Mouse (Mus musculus) cerebral cortex, adult 2 months (tissue): ENCODE data around the gene Cldn13.

Experiments
- WGBS: fragments of 180-500 bp; shearing (Covaris S2); methylation state at CpG from one replicate; pipeline ENCODE4 v1.1.7; 2018; 5-methylcytosine and 5-hydroxymethylcytosine counted together

Cldn13 gene

GRCm38 (mm10) chr5:134915311-134915710 is at the start of gene Cldn13:
Gene Cldn13, minus strand, starts transcription at chr5:134915526.
- WGBS, result 86% methylated on average over 8 of the region's 8 CpGs

GRCm38 (mm10) chr5:134963546-134963945 is 48.2 kb upstream of the Cldn13 start:
- WGBS, result 39% methylated on average over 5 of the region's 5 CpGs

DNA sequence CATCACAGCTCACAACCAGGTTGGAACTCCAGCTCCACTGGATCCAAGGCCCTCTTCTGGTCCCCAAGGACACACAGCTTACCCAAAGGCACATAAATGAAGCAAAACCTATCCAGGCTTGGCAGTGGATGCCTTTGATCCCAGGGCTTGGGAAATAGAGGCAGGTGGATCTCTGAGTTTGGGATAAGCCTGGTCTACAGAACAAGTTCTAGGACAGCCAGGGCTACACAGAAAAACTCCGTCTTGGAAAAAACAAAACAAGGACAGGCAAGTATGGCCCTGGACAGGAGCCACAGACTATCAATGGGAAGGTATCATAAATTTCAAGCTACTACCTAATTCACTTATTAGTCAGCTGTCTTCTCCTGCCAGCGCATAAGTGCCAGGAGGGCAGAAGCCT is 46.2 kb upstream of the Cldn13 start:
- 97% methylated on average over 2 of the region's 2 CpGs for WGBS

DNA sequence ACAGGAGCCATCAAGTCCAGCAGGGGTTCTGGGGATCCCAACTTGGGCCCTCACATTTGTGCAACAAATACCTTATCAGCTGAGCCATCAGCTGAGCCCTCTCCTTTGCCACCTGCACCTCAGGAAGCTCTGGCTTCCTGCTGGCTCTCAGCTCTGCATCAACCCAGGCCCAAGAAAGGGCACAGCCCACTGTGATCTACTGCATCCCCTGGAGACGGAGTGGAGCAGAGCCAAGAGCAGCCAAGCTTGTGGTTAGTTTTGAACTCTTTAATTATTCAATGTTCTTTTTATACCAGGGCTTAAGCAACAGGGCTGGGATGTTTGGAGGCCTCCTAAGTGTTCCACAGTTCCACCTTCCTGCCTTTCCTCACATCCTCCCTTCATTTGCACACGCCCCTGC is 45.1 kb upstream of the Cldn13 start:
- WGBS, result 51% methylated on average over 2 of the region's 2 CpGs

DNA sequence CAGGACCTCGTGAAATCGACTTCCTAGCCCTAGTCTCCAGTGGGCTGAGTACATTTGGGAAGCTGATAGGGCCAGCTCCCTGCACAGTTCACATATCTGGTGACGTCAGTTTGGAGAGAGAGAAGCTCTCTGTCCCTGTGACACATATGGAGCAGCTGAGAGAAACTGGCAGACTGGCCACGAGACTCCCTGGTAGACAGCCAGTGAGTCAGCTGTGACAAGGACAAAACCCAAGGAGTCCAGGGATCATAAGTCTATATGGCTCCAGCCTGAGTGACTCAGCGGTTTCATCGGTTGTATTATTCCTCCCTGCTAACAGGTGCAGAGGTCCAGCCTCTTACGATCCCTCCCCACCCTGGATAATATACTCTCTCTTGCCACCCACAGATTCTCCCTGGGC is 43.8 kb upstream of the Cldn13 start:
- WGBS, result 57% methylated on average over 7 of the region's 7 CpGs

GRCm38 (mm10) chr5:134955491-134955890 is 40.2 kb upstream of the Cldn13 start:
- 80% methylated on average over 5 of the region's 5 CpGs for WGBS

DNA sequence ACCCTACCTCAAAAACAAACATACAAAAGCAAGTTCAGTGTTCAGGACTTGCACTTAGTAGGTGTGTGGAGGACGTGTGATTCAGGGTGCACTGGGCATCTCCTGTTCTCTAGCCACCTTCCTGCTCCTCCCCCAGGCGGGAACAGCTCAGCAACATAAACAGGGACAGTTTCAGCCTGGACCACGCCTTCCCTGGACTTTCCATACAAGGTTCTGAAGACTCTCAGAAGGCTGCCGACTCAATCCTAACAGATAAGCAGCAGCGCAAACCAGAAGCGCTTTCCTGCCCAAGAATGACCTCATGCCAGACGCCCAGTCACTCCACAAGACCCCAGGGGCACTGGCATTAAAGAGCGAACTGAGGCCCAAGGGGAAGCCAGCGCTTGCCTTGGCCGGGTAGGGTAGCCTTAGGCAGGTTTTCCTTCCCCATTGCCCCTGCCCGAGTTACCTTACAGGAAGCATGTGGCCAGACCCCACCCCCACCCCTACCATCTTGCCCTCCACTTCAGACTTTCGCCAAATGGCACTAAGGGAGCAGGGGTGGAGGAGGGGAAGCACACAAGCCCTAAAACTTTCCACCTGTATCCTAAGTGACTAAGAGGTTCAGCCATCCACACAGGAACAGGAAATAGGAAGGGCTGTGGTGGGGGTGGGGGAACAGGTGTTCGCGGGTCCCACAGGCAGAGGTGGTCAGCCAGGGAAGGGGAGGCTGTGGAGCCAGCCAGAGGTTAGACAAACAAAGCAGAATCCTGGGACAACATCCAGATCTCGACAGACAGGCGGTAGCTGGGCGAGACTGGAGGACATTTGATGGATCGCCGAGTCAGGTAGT is 35.9 kb upstream of the Cldn13 start:
- WGBS, result 51% methylated on average over 19 of the region's 19 CpGs

GRCm38 (mm10) chr5:134948085-134948439 is 32.7 kb upstream of the Cldn13 start:
- 63% methylated on average over 4 of the region's 4 CpGs for WGBS

- 76% methylated on average over 5 of the region's 5 CpGs for WGBS
These were observed 32.2 kb upstream of the Cldn13 start for GRCm38 (mm10) chr5:134947420-134948084.

DNA sequence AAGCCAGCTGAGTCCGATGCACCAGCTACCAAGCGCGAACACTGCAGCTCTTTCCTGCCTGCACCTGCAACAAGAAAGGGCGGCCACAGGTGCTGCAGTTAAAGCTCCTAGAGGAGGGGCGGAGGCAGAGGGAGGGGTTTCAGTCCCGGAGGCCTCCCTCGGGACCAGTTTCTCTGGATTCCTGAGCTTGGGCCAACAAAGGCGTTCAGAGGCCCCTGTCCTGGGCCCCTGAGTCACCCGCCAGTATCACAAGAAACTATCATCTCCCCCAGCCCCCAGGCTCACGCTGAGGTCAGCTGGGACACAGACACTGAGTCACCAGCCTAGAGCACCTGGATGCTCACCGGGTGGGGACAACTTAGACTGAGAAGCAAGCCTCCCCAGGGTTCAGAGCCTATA is 31.5 kb upstream of the Cldn13 start, which contains the start of gene Cldn4:
Cldn4 (minus strand) TSS at position 78 of the 399 bp plus-strand sequence.
- 35% methylated on average over 11 of the region's 11 CpGs for WGBS

GRCm38 (mm10) chr5:134946063-134946856 is 30.9 kb upstream of the Cldn13 start:
- WGBS, result 39% methylated on average over 43 of the region's 43 CpGs

DNA sequence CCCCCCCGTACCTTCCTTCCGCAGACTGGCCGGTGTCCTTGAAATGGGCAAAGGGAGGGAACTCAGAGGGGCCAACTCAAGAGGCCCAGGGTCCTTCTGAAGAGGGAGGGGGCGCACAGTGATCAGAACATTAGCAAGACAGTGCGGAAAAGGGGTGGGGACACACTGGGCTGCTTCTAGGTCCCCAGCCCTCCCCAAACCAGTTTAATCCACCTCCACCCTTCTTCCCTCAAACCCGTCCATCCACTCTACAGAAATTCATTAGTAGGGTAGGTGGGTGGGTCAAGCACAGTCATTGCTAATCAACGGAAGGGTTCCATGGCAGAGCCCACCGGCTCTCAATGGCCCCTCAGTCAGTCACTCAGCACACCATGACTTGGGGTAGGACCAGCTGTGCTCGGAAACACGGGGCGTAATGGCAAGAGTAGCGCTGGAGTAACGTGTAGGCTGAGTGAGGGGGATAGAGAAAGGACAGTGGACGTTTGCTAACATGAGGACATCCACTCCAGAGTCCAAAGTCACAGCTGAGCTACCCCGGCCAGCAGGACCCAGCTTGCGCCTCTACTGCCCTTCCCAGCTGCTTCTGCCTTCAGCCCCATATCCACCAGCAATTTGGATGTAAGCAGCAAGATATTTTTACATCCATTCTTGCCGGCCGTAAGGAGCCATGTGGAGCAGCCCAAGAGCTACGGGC is 30.1 kb upstream of the Cldn13 start:
- 55% methylated on average over 19 of the region's 19 CpGs for WGBS

- 81% methylated on average over 5 of the region's 5 CpGs for WGBS
These were observed 28.9 kb upstream of the Cldn13 start for GRCm38 (mm10) chr5:134944179-134944578.

- 63% methylated on average over 2 of the region's 2 CpGs for WGBS
These were observed 27.4 kb upstream of the Cldn13 start for GRCm38 (mm10) chr5:134942740-134943139.

DNA sequence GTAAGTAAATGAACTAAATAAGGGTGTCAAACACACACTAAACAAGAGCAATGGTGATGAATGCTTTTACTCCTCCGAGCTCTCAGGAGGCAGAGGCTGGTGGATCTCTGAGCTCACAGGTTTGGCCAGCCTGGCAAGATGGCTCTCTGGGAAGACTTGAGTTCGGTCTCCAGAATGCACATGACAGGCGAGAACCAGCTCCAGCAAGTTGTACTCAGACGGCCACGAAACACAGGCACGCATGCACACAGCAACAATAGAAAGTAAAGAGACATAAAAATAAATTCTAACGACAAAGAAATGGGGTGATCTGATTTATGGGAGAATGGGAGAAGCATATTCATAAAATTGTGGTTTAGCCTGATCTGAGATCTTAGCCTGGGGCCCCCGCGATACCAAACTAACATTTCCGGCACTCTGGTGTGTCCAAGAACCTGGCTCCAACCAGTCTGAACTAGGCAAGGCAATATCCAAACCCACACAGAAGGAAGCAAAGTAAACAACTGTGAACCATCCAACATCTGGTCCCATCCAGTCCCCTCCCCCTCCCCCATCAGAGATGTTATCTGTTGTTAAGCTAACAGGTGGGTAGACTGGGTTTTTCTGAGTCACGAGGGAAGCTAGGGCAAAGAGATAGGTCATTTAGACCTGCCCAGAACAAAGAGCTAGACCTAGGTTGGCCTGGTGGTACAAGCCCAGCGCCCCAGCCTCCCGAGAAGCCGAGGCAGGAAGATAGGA is 26.3 kb upstream of the Cldn13 start:
- 89% methylated on average over 14 of the region's 14 CpGs for whole genome bisulfite sequencing

DNA sequence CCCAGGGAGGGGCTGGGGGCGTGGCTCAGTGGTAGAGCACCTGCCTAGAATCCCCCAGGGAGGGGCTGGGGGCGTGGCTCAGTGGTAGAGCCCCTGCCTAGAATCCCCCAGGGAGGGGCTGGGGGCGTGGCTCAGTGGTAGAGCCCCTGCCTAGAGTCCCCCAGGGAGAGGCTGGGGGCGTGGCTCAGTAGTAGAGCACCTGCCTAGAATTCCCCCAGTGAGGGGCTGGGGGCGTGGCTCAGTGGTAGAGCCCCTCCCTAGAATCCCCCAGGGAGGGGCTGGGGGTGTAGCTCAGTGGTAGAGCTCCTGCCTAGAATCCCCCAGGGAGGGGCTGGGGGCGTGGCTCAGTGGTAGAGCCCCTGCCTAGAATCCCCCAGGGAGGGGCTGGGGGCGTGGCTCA is 24.2 kb upstream of the Cldn13 start:
- WGBS, result 82% methylated on average over 5 of the region's 7 CpGs

DNA sequence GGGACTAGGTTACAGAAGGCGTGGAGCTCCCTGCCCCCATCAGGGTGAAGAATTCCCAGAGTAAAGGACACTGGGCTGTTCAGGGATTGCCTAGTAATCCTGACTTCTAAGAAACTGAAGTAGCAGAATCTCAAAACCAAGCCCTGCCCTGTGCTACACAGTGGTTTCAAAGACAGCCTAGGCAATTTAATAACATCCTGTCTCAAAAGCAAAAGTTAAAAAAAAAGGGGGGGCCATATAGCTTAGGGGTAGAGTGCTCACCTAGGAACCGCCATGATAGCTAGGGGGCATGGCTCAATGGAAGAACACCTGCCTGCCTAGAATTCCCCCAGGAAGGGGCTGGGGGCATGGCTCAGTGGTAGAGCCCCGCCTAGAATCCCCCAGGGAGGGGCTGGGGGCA is 23.7 kb upstream of the Cldn13 start:
- 81% methylated on average over 3 of the region's 3 CpGs for WGBS

DNA sequence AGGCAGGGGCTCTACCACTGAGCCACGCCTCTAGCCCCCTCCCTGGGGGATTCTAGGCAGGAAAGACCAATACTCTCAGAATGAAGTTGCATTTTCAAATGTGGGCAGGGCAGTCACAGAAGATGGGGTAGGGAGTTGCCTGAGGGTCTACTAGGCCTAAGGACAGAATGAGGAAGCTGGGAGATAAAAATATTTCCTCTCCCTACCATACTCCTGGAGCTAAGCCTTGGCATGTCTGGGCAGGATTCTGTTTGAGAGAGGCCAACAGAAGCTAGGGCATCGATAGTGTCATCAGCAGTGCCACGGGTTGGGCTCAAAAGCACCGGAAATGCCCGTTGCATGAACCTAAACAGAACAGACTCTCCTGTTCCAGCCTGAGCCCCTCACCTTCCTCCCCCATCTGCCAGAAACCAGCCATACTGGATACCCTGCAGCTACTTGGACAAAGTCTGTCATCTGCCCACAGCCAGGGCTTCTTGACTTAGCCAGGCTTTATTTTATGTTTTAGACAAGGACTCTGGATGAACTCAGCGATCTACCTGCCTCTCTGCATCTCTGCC is 21.4 kb upstream of the Cldn13 start:
- WGBS, result 84% methylated on average over 6 of the region's 6 CpGs

DNA sequence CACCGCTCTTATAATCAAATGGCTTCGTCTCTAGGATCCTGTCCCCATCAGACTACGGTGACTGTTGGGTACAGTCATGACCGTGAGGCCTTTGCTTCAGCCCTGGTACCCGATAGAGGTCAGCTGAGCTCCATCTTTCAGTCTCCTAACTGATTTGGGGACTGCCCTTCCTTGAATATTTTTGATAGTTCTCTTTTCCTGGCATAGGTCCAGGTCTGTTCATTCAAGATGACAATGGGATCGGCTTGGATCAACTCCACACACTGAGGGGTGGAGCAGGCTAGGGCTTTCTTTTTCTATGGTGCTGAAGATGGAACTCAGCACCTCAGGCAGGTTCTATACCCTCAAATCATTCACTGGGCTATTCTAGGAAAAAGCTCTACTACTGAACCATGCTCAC is 20.7 kb upstream of the Cldn13 start:
- WGBS, result 86% methylated on average over 6 of the region's 6 CpGs

DNA sequence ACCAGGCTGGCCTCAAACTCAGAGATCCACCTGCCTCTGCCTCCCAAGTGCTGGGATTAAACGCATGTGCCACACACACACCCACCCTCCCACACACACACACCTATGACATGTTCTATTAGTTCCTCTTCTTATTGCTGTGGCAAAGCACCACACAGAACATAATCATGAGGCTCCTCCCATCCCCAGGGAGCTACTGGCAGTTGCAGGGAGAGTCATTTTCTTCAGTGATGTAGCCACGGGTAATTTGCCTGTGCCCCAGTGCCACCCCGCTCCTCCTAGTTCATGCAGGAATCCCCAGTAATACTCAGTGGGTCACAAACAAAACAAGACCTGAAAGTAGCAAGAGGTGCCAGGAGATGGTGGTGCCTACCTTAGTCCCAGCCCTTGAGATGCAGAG is 19.3 kb upstream of the Cldn13 start:
- WGBS, result 96% methylated on average over 3 of the region's 3 CpGs

DNA sequence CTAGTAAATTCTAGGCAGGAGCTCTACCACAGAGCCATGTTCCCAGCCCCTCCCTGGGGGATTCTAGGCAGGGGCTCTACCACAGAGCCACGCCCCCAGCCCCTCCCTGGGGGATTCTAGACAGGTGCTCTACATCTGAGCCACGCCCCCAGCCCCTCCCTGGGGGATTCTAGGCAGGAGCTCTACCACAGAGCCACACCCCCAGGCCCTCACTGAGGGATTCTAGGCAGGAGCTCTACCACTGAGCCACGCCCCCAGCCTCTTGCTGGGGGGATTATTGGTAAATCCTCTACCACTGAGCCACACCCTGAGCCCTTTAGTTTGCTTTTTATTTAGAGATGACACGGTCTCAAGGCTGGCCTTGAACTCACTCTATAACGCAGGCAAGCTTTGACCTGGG is 18.4 kb upstream of the Cldn13 start:
- whole genome bisulfite sequencing, result 92% methylated on average over 5 of the region's 5 CpGs
